Mouse (Mus musculus): ENCODE measurements around the gene Ggcx. TPM values are rescaled to one million over a fixed set of nuclear protein-coding genes. Genes with fewer than 3 reads are reported as not detected.

The Ggcx gene
- 48.0 and 52.6 TPM in 2 replicates for polyA plus RNA-seq (2015; fragmentation: Nextera tagmentation; extraction: Ambion mirVana)

- peaks cover 23% of the 10 kb centered on the region for H3K36me3 ChIP-seq
- peak; percentile 96 for ATAC-seq (ENCODE audit: insufficient number of reproducible peaks, low FRiP score, low TSS enrichment, low read depth)
- no peaks in the 10 kb centered on the region for H3K27me3 ChIP-seq
- peak within 1 kb of the TSS; percentile 77 for H3K27ac ChIP-seq
- H3K9ac ChIP-seq, result peak within 1 kb of the TSS; percentile 87
- H3K9me3 ChIP-seq, result no peaks in the 10 kb centered on the region
- H3K4me2 ChIP-seq, result peak within 1 kb of the TSS; percentile 55
- H3K4me3 ChIP-seq, result peak within 1 kb of the TSS; percentile 79
- WGBS, result 1% methylated on average over 33 of the region's 33 CpGs
- peaks cover 25% of the 10 kb centered on the region for H3K4me1 ChIP-seq
Observed at GRCm38 (mm10) chr6:72414076-72414756, at the start of gene Ggcx. Ggcx (plus strand) TSS chr6:72414308.

- 66% methylated on average over 6 of the region's 6 CpGs for WGBS
Observed at GRCm38 (mm10) chr6:72364985-72365384, 49.1 kb upstream of the Ggcx start.

GRCm38 (mm10) chr6:72366304-72366703, 47.8 kb upstream of the Ggcx start:
- Histone ChIP-seq H3K9ac (no peak overlapping the region), H3K36me3 (no peaks in the 10 kb centered on the region), H3K9me3 (no peaks in the 10 kb centered on the region), H3K4me1 (peaks cover 15% of the 10 kb centered on the region; the same call in 1 of the 2 replicates), H3K27ac (no peak overlapping the region), H3K4me3 (no peak overlapping the region), H3K27me3 (no peaks in the 10 kb centered on the region), H3K4me2 (no peak overlapping the region)
- no peak for ATAC-seq (ENCODE audit: insufficient number of reproducible peaks, low FRiP score, low TSS enrichment, low read depth)
- 73% methylated on average over 3 of the region's 3 CpGs for WGBS

More at GRCm38 (mm10) chr6:72364985-72365384, 49.1 kb upstream of the Ggcx start:
- H3K27me3 ChIP-seq, result no peaks in the 10 kb centered on the region
- no peak overlapping the region for H3K9ac ChIP-seq
- ATAC-seq (ENCODE audit: insufficient number of reproducible peaks, low FRiP score, low TSS enrichment, low read depth), result no peak
- no peak overlapping the region for H3K27ac ChIP-seq
- H3K4me2 ChIP-seq, result no peak overlapping the region
- H3K36me3 ChIP-seq, result peaks cover 7% of the 10 kb centered on the region; the same call in 1 of the 2 replicates
- H3K9me3 ChIP-seq, result no peaks in the 10 kb centered on the region
- peaks cover 18% of the 10 kb centered on the region; the same call in 1 of the 2 replicates for H3K4me1 ChIP-seq
- H3K4me3 ChIP-seq, result no peak overlapping the region

- no peak within 1 kb of the TSS for H3K27ac ChIP-seq
- no peak within 1 kb of the TSS for H3K4me2 ChIP-seq
- no peaks in the 10 kb centered on the region for H3K9me3 ChIP-seq
- H3K4me3 ChIP-seq, result no peak within 1 kb of the TSS
- H3K27me3 ChIP-seq, result no peaks in the 10 kb centered on the region
- H3K9ac ChIP-seq, result no peak within 1 kb of the TSS
- no peak for ATAC-seq (ENCODE audit: insufficient number of reproducible peaks, low FRiP score, low TSS enrichment, low read depth)
- WGBS, result 70% methylated on average over 4 of the region's 4 CpGs
- no peaks in the 10 kb centered on the region for H3K36me3 ChIP-seq
- H3K4me1 ChIP-seq, result peaks cover 13% of the 10 kb centered on the region; the same call in 1 of the 2 replicates
Observed at GRCm38 (mm10) chr6:72366844-72367443, 47.2 kb upstream of the Ggcx start, which contains the start of gene Rnf181. Rnf181 (minus strand) TSS chr6:72366956.

- no peak overlapping the region for H3K4me2 ChIP-seq
- H3K36me3 ChIP-seq, result no peaks in the 10 kb centered on the region
- H3K27me3 ChIP-seq, result no peaks in the 10 kb centered on the region
- ATAC-seq (ENCODE audit: insufficient number of reproducible peaks, low FRiP score, low TSS enrichment, low read depth), result no peak
- peaks cover 13% of the 10 kb centered on the region; the same call in 1 of the 2 replicates for H3K4me1 ChIP-seq
- no peak overlapping the region for H3K27ac ChIP-seq
- 73% methylated on average over 4 of the region's 4 CpGs for WGBS
- H3K9ac ChIP-seq, result no peak overlapping the region
- H3K9me3 ChIP-seq, result no peaks in the 10 kb centered on the region
- H3K4me3 ChIP-seq, result no peak overlapping the region
Observed at GRCm38 (mm10) chr6:72367460-72367974, 46.6 kb upstream of the Ggcx start.

- H3K9ac ChIP-seq, result no peak overlapping the region
- H3K4me2 ChIP-seq, result no peak overlapping the region
- peaks cover 11% of the 10 kb centered on the region; the same call in 1 of the 2 replicates for H3K4me1 ChIP-seq
- H3K27ac ChIP-seq, result no peak overlapping the region
- no peaks in the 10 kb centered on the region for H3K9me3 ChIP-seq
- no peak for ATAC-seq (ENCODE audit: insufficient number of reproducible peaks, low FRiP score, low TSS enrichment, low read depth)
- no peaks in the 10 kb centered on the region for H3K27me3 ChIP-seq
- 74% methylated on average over 4 of the region's 4 CpGs for WGBS
- H3K4me3 ChIP-seq, result no peak overlapping the region
- no peaks in the 10 kb centered on the region for H3K36me3 ChIP-seq
Observed at GRCm38 (mm10) chr6:72369557-72369956, 44.6 kb upstream of the Ggcx start.

- Histone ChIP-seq H3K9ac (no peak overlapping the region), H3K4me2 (no peak overlapping the region), H3K4me3 (no peak overlapping the region), H3K36me3 (no peaks in the 10 kb centered on the region), H3K9me3 (no peaks in the 10 kb centered on the region), H3K27ac (no peak overlapping the region), H3K27me3 (no peaks in the 10 kb centered on the region), H3K4me1 (peaks cover 11% of the 10 kb centered on the region; the same call in 1 of the 2 replicates)
- no peak for ATAC-seq (ENCODE audit: insufficient number of reproducible peaks, low FRiP score, low TSS enrichment, low read depth)
- whole genome bisulfite sequencing, result 74% methylated on average over 12 of the region's 12 CpGs
Observed at GRCm38 (mm10) chr6:72370091-72370490, 44.0 kb upstream of the Ggcx start.

- H3K27me3 ChIP-seq, result no peaks in the 10 kb centered on the region
- H3K36me3 ChIP-seq, result no peaks in the 10 kb centered on the region
- no peak overlapping the region for H3K9ac ChIP-seq
- H3K27ac ChIP-seq, result no peak overlapping the region
- no peak overlapping the region for H3K4me2 ChIP-seq
- peaks cover 11% of the 10 kb centered on the region; the same call in 1 of the 2 replicates for H3K4me1 ChIP-seq
- H3K9me3 ChIP-seq, result no peaks in the 10 kb centered on the region
- H3K4me3 ChIP-seq, result no peak overlapping the region
- ATAC-seq (ENCODE audit: insufficient number of reproducible peaks, low FRiP score, low TSS enrichment, low read depth), result no peak
- 48% methylated on average over 5 of the region's 5 CpGs for whole genome bisulfite sequencing
Observed at GRCm38 (mm10) chr6:72371147-72371546, 43.0 kb upstream of the Ggcx start.

GRCm38 (mm10) chr6:72371571-72371970, 42.5 kb upstream of the Ggcx start:
- Histone ChIP-seq H3K27me3 (no peaks in the 10 kb centered on the region), H3K4me3 (no peak overlapping the region), H3K9me3 (no peaks in the 10 kb centered on the region), H3K36me3 (no peaks in the 10 kb centered on the region), H3K4me1 (peaks cover 11% of the 10 kb centered on the region; the same call in 1 of the 2 replicates), H3K9ac (no peak overlapping the region), H3K4me2 (no peak overlapping the region), H3K27ac (no peak overlapping the region)
- WGBS, result 33% methylated on average over 1 of the region's 1 CpGs
- no peak for ATAC-seq (ENCODE audit: insufficient number of reproducible peaks, low FRiP score, low TSS enrichment, low read depth)

GRCm38 (mm10) chr6:72373184-72373583, 40.9 kb upstream of the Ggcx start:
- no peaks in the 10 kb centered on the region for H3K36me3 ChIP-seq
- no peaks in the 10 kb centered on the region for H3K9me3 ChIP-seq
- H3K4me1 ChIP-seq, result peaks cover 11% of the 10 kb centered on the region; the same call in 1 of the 2 replicates
- WGBS, result 80% methylated on average over 4 of the region's 4 CpGs
- ATAC-seq (ENCODE audit: insufficient number of reproducible peaks, low FRiP score, low TSS enrichment, low read depth), result no peak
- H3K27ac ChIP-seq, result no peak overlapping the region
- no peak overlapping the region for H3K4me2 ChIP-seq
- H3K4me3 ChIP-seq, result no peak overlapping the region
- no peaks in the 10 kb centered on the region for H3K27me3 ChIP-seq
- H3K9ac ChIP-seq, result no peak overlapping the region

- ATAC-seq (ENCODE audit: insufficient number of reproducible peaks, low FRiP score, low TSS enrichment, low read depth), result no peak
- Histone ChIP-seq H3K27ac (no peak overlapping the region), H3K9ac (no peak overlapping the region), H3K27me3 (no peaks in the 10 kb centered on the region), H3K4me3 (no peak overlapping the region), H3K36me3 (no peaks in the 10 kb centered on the region), H3K9me3 (no peaks in the 10 kb centered on the region), H3K4me1 (peaks cover 11% of the 10 kb centered on the region; the same call in 1 of the 2 replicates), H3K4me2 (no peak overlapping the region)
- 57% methylated on average over 7 of the region's 7 CpGs for WGBS
Observed at GRCm38 (mm10) chr6:72374206-72374605, 39.9 kb upstream of the Ggcx start.
